Mouse (Mus musculus) gastrocnemius, postnatal 36 days (tissue): ENCODE measurements at regions not wholly inside any gene's neighbourhood (a gene's known extent, or its start where the extent isn't known, plus 50 kb on each side); places are given as distances from the start of the nearest gene placed in this dataset.

Experiments
- DNase-seq, 2 experiments: peaks; one replicate each; pipeline ENCODE4 v3.0.0; 2022
- intact Hi-C: fragments of 180-260 bp; cut with DNase I; formaldehyde crosslinking; loops from one replicate; pipeline ENCODE4 v1.15.1; 2025

- intact Hi-C loops, result no loop called here
- no peak for DNase-seq
Measured at GRCm38 (mm10) chrX:140164859-140165258, 102.2 kb downstream of the Pih1h3b start.

DNA sequence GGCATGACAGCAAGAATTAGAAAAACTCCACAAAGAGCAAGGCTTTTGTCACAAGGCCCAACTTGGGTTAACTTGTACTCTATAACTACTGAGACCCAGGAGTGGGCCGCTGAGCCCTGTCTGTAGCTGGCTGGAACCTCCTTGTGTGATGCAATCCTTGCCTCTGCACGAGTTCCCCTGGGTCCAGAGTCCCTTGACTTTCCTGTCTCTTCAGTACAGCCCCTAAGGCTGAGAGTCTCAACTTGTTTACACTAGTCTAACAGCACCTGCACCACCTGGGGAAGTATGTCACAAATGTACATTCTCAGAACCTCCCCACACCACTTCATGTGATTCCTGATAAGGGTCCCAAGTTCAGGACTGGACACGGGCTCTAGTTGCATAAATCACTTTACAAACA, 103.3 kb downstream of the Pih1h3b start:
- no peak for DNase-seq
- intact Hi-C loops, result no loop called here

- no peak for DNase-seq
- intact Hi-C loops, result no loop called here
Measured at GRCm38 (mm10) chrX:140179850-140180249, 117.2 kb downstream of the Pih1h3b start.

GRCm38 (mm10) chrX:140183003-140183402, 120.3 kb downstream of the Pih1h3b start:
- intact Hi-C loops, result no loop called here
- no peak for DNase-seq

DNA sequence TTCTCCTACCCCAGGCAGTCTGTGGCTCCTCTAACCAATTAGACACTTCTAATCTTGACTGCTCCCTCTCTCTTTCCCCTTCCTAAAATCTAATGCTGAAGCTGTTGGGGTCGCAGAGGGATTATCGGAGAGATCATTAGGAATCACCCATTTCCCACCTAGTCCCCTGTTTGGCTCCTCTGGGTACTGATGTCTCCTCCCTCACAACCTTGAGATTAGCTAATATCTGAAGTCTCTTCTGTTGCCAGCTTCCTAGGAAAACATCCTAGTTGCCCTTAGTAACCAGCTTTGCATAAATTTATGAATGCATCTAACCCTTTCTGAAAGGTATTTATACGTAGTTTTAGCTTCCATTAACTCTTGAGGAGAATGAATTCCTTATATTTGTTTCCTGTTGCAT, 138.4 kb upstream of the Frmpd3 start:
- intact Hi-C loops, result no loop called here
- no peak for DNase-seq

DNA sequence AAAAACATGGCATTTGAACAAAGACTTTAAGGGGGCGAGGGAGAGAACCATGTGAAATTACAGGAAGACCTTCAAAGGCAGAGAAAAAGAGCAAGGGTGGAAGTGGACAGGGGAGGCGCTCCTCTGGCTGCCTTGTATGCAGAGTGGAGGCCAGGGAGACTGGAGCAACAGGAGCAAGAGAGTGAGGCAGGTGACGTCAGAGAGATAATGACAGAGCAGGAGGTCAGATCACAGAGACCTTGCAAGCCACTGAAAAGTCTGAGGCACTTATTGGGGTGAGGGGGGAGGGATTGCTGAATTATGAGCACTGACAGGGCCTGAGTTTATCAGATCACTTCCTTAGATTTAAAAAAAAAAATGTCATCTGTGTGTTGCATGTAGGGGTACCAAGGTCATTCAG, 133.3 kb upstream of the Frmpd3 start:
- intact Hi-C loops, result no loop called here
- DNase-seq, result no peak

- intact Hi-C loops, result no loop called here
Measured at GRCm38 (mm10) chrX:140212644-140213361, 129.3 kb upstream of the Frmpd3 start.

GRCm38 (mm10) chrX:140214198-140214849, 127.7 kb upstream of the Frmpd3 start:
- intact Hi-C loops, result no loop called here
- no peak for DNase-seq

More at GRCm38 (mm10) chrX:140212644-140213361, 129.3 kb upstream of the Frmpd3 start:
- DNase-seq, result no peak

DNA sequence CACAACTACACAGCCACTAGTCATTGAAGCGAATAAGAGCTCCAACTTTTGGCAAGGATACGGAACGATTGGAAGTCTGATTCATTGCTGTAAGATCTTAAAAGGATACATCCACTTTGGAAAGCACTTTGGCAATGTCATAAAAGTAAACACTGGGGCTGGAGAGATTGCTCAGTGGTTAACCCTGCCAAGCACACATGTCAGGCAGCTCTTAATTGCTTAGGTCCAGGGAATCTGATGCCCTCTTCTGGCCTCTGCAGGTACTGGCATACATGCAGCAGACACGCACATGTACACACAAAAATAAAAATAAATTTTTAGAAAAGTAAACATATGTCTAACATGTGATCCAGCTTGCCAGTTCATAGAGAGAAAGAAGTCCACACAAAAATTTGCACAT, 86.3 kb upstream of the Frmpd3 start:
- no peak for DNase-seq
- intact Hi-C loops, result loop anchor here (2.0 kb wide), 1 partner anchor 23 kb away; no protein-coding TSS in a partner anchor

- DNase-seq, result no peak
- intact Hi-C loops, result no loop called here
Measured at GRCm38 (mm10) chrX:140269742-140270457, 72.2 kb upstream of the Frmpd3 start.

GRCm38 (mm10) chrX:140277327-140277947, 64.6 kb upstream of the Frmpd3 start:
- intact Hi-C loops, result no loop called here
- no peak for DNase-seq

DNA sequence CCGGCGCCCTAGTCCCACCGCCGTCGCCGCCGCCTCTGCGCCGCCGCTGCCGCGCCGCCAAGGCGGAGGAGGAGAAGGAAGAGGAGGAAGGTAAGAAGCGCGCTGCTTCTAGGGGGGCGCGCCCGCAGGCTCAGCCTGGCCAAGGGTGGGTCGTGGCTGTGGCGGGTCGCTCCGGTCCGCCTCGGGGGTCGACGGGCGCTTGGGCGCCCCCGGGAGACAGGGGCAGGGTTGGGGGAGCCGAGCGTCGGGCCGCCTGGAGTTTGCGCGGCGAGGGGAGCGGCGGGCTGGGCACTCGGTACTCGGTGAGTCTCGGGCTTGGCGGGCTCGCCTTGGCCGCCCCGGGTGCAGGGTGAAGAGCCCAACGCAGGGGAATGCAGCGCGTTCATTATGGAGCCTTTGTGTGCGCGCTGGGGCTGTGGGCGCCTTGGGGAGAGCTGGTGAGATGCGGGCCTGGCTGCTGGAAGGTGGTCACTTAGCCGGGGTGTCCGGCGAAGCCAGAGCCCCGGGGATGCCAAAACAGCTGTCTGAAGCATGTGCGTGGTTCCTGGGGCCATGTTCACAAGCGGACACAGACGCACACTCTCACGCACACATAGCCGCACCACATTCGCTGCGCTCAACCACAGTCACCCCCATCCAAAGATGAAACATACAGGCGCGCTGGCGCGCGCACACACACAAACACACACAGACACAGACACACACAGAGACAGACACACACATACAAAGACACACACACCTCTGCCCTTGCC, 63.9 kb upstream of the Frmpd3 start:
- intact Hi-C loops, result loop anchor here (2.0 kb wide), 1 partner anchor 21 kb away; no protein-coding TSS in a partner anchor
- DNase-seq, result no peak

- no peak for DNase-seq
- intact Hi-C loops, result loop anchor here (2.0 kb wide), 1 partner anchor 22 kb away; no protein-coding TSS in a partner anchor
Measured at GRCm38 (mm10) chrX:140279266-140279665, 62.8 kb upstream of the Frmpd3 start.

DNA sequence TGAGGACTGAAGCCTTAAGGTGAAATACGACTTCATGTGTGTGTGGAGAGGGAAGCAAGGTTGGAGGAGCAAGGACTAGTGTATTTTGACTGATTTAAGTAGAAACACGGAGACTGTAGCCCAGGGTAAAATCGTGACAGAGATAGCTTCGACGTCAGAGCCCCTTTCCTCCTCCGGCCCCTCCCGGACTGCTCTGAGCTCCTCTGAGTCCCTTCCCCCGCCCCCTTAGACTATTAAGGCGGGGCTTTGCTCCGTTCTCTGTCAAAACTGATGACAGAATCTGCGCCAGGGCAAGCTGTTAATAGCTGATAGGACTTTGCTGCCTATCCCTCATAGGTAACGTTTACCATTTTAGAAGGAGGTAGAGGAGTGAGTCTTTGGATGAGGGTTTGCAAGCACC, 62.0 kb upstream of the Frmpd3 start:
- intact Hi-C loops, result no loop called here
- DNase-seq, result no peak
